Mouse (Mus musculus) right cerebral cortex, postnatal 10 days (tissue): ENCODE data around the gene Slc31a2.

Source experiments
- DNase-seq, 2 experiments: peaks; one replicate each; pipeline ENCODE4 v3.0.0; 2021; ENCODE audit warnings: low spot score in 2 of 2

The Slc31a2 gene

GRCm38 (mm10) chr4:62316456-62316855 lies 54.1 kb downstream of the Slc31a2 start:
- DNase-seq: no peak

GRCm38 (mm10) chr4:62318294-62318693 lies 55.9 kb downstream of the Slc31a2 start:
- no peak for DNase-seq

GRCm38 (mm10) chr4:62322684-62323083 lies 60.3 kb downstream of the Slc31a2 start:
- DNase-seq: no peak

- DNase-seq: no peak
These were observed 63.7 kb downstream of the Slc31a2 start for GRCm38 (mm10) chr4:62326111-62326510.

GRCm38 (mm10) chr4:62328941-62329660 lies 66.7 kb downstream of the Slc31a2 start:
- DNase-seq: no peak

- no peak for DNase-seq
These were observed 69.6 kb downstream of the Slc31a2 start for GRCm38 (mm10) chr4:62331977-62332376.

- DNase-seq: no peak
These were observed 76.2 kb downstream of the Slc31a2 start for GRCm38 (mm10) chr4:62338536-62338935.

GRCm38 (mm10) chr4:62344000-62344399 lies 81.6 kb downstream of the Slc31a2 start:
- no peak for DNase-seq

GRCm38 (mm10) chr4:62345827-62346226 lies 83.5 kb downstream of the Slc31a2 start:
- DNase-seq: no peak

- DNase-seq: no peak
These were observed 85.4 kb downstream of the Slc31a2 start for GRCm38 (mm10) chr4:62347605-62348328.
